Mouse (Mus musculus): ENCODE results near the gene Lpar2.

Gene Lpar2

GRCm38 (mm10) chr8:69822386-69823191 is at the start of gene Lpar2:
TSS of gene Lpar2 (plus strand) at chr8:69822429.
- peak; percentile 68 for DNase-seq (ENCODE audit: low spot score)

- DNase-seq (ENCODE audit: low spot score), result peak; percentile 89
These were observed 47.6 kb upstream of the Lpar2 start, which contains the start of gene Gm20422 for GRCm38 (mm10) chr8:69774503-69775148. TSS of gene Gm20422 (minus strand) at chr8:69774886.

GRCm38 (mm10) chr8:69775149-69775534 is 47.1 kb upstream of the Lpar2 start:
- no peak for DNase-seq (ENCODE audit: low spot score)

- no peak for DNase-seq (ENCODE audit: low spot score)
These were observed 45.1 kb upstream of the Lpar2 start for GRCm38 (mm10) chr8:69777111-69777510.

- DNase-seq (ENCODE audit: low spot score), result no peak
These were observed 33.1 kb upstream of the Lpar2 start for GRCm38 (mm10) chr8:69789105-69789504.

- peak; percentile 0 for DNase-seq (ENCODE audit: low spot score)
These were observed 32.5 kb upstream of the Lpar2 start for GRCm38 (mm10) chr8:69789731-69790130.

- peak; percentile 0 for DNase-seq (ENCODE audit: low spot score)
These were observed 31.9 kb upstream of the Lpar2 start for GRCm38 (mm10) chr8:69790364-69790763.

- DNase-seq (ENCODE audit: low spot score), result peak; percentile 72
These were observed 31.4 kb upstream of the Lpar2 start, which contains the start of the genes Atp13a1 and Zfp866 for GRCm38 (mm10) chr8:69790773-69791367. TSS of gene Atp13a1 (plus strand) at chr8:69791163. TSS of gene Zfp866 (minus strand) at chr8:69791178.

GRCm38 (mm10) chr8:69791415-69792068 is 30.7 kb upstream of the Lpar2 start:
- DNase-seq (ENCODE audit: low spot score), result no peak

GRCm38 (mm10) chr8:69793666-69794065 is 28.6 kb upstream of the Lpar2 start:
- DNase-seq (ENCODE audit: low spot score), result peak; percentile 0

GRCm38 (mm10) chr8:69794096-69794495 is 28.1 kb upstream of the Lpar2 start:
- no peak for DNase-seq (ENCODE audit: low spot score)

- no peak for DNase-seq (ENCODE audit: low spot score)
These were observed 27.3 kb upstream of the Lpar2 start for GRCm38 (mm10) chr8:69794901-69795300.

GRCm38 (mm10) chr8:69796721-69797345 is 25.4 kb upstream of the Lpar2 start:
- peak; percentile 1 for DNase-seq (ENCODE audit: low spot score)

GRCm38 (mm10) chr8:69797661-69798060 is 24.6 kb upstream of the Lpar2 start:
- peak; percentile 0 for DNase-seq (ENCODE audit: low spot score)

- peak; percentile 0 for DNase-seq (ENCODE audit: low spot score)
These were observed 23.0 kb upstream of the Lpar2 start for GRCm38 (mm10) chr8:69799261-69799660.

- peak; percentile 0 for DNase-seq (ENCODE audit: low spot score)
These were observed 22.3 kb upstream of the Lpar2 start for GRCm38 (mm10) chr8:69799946-69800345.

GRCm38 (mm10) chr8:69801796-69802195 is 20.4 kb upstream of the Lpar2 start:
- DNase-seq (ENCODE audit: low spot score), result no peak

GRCm38 (mm10) chr8:69802216-69802615 is 20.0 kb upstream of the Lpar2 start:
- no peak for DNase-seq (ENCODE audit: low spot score)

GRCm38 (mm10) chr8:69803366-69803765 is 18.9 kb upstream of the Lpar2 start:
- DNase-seq (ENCODE audit: low spot score), result peak; percentile 1

- peak; percentile 0 for DNase-seq (ENCODE audit: low spot score)
These were observed 17.7 kb upstream of the Lpar2 start for GRCm38 (mm10) chr8:69804537-69804936.

- no peak for DNase-seq (ENCODE audit: low spot score)
These were observed 17.1 kb upstream of the Lpar2 start for GRCm38 (mm10) chr8:69805086-69805485.

GRCm38 (mm10) chr8:69805491-69805890 is 16.7 kb upstream of the Lpar2 start:
- no peak for DNase-seq (ENCODE audit: low spot score)

Measured in ovary, adult 18-20 months (tissue).